Mouse (Mus musculus) forebrain, embryonic 11.5 days (tissue): ENCODE data around the gene Sdf2l1. TPM values are rescaled to one million over a fixed set of nuclear protein-coding genes. Genes with fewer than 3 reads are reported as not detected.

Experiments used
- ATAC-seq: fragments of 200-750 bp; cut with Nextera tagmentation; replicated peaks from 2 replicates; pipeline ENCODE4 v1.8.0; 2017; ENCODE audit warnings: moderate TSS enrichment; ENCODE audit not compliant: low FRiP score
- DNase-seq: peaks from one replicate; pipeline ENCODE4 v3.0.0-alpha.2; 2017; ENCODE audit warnings: low spot score
- H3K27ac ChIP-seq: fragments of 300-500 bp; sonication (generic); 2 replicates; pipeline ENCODE4 v1.5.1; 2014; ENCODE audit warnings: low read depth, low read length
- H3K27me3 ChIP-seq: fragments of 300-500 bp; sonication (generic); 2 replicates; pipeline ENCODE4 v1.6.1; 2014; ENCODE audit warnings: mild to moderate bottlenecking, low read length, mixed read lengths; ENCODE audit not compliant: control insufficient read depth, insufficient read depth
- H3K36me3 ChIP-seq: fragments of 300-500 bp; sonication (generic); 2 replicates; pipeline ENCODE4 v1.6.1; 2014; ENCODE audit warnings: mild to moderate bottlenecking, low read length, moderate library complexity, mixed read lengths; ENCODE audit not compliant: control insufficient read depth, insufficient read depth
- H3K4me1 ChIP-seq: fragments of 300-500 bp; sonication (generic); replicated peaks from 2 replicates; pipeline ENCODE4 v1.6.1; 2014; ENCODE audit warnings: low read length, mixed read lengths; ENCODE audit not compliant: control insufficient read depth, insufficient read depth
- H3K4me2 ChIP-seq: fragments of 300-500 bp; sonication (generic); 2 replicates; pipeline ENCODE4 v1.6.1; 2014; ENCODE audit warnings: low read depth, mild to moderate bottlenecking, low read length, moderate library complexity, mixed read lengths; ENCODE audit not compliant: severe bottlenecking
- H3K4me3 ChIP-seq: fragments of 300-500 bp; sonication (generic); 2 replicates; pipeline ENCODE4 v1.5.1; 2014; ENCODE audit warnings: low read depth, low read length
- H3K9ac ChIP-seq: fragments of 300-500 bp; sonication (generic); 2 replicates; pipeline ENCODE4 v1.6.1; 2014; ENCODE audit warnings: low read length
- H3K9me3 ChIP-seq: fragments of 300-500 bp; sonication (generic); 2 replicates; pipeline ENCODE4 v1.6.1; 2016; ENCODE audit warnings: low read length, mixed read lengths; ENCODE audit not compliant: control insufficient read depth
- WGBS: fragments of 180-500 bp; shearing (Covaris S2); extraction: QIAGEN DNeasy Blood & Tissue Kit; methylation state at CpG from one replicate; pipeline ENCODE4 v1.1.7; 2014; 5-methylcytosine and 5-hydroxymethylcytosine counted together
- polyA plus RNA-seq: library from polyadenylated mRNA; unstranded; fragments of >200 nt; fragmentation: Nextera tagmentation; extraction: Ambion mirVana; gene quantifications from 2 replicates; pipeline ENCODE4 v1.2.1, GENCODE M21; 2014

Sdf2l1 gene
- polyA plus RNA-seq, 1 experiment from 2014 or later = 68.4 TPM

GRCm38 (mm10) chr16:17132906-17133200 is 670 bp upstream of the Sdf2l1 start:
- ATAC-seq (no peak), DNase-seq (peak; percentile 64)

DNA sequence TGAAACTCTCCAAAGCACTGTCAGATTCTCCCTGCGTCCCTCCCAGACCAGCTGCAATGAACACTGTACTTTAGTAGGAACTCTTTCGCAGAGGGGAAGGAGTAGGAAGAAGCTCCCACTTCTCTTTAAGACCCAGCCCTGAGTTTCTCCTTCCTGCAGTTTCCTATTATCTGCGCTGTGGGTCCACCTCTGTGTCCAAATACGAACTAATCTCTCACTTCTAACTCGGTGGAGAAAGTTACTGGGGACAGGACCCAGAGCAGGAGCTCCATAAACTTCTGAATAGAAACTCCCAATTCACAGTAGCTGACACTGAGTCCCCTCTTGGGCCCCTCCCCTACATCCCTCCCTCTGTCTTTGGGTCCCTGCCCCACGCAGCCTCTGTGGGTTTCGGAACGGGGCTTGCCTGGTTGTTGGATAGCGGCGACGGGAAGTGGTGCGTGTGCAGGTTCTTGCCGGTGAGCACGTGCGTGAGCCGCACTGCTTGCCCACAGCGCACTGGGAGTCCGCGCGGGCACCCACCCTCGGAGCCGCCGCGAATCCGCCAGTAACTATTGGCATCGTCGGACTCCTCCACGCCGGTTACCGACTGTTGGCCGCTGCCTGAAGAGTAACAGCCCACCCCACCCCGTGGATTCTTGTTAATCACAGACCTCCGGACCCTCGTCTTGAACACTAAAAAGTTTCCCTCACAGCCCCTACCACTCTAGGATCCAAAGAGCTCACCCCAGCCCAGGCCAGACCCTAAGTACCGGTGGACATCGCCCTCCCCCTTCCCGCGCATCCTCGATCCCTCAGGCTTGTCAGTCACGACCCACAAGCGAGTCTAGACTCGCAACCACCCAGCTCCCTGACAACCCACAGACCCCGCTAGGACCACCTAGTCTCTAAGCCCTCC is 743 bp downstream of the Sdf2l1 start:
- peak overlapping the region; percentile 73 for H3K4me3 ChIP-seq
- H3K9me3 ChIP-seq = no peaks in the 10 kb centered on the region
- peak overlapping the region; percentile 81; the same call in 1 of the 2 replicates for H3K27ac ChIP-seq
- peak overlapping the region; percentile 97 for H3K4me2 ChIP-seq
- ATAC-seq (peak; percentile 4; the same call in 1 of the 2 replicates), DNase-seq (peak; percentile 68)
- H3K27me3 ChIP-seq = no peaks in the 10 kb centered on the region
- 4% methylated on average over 43 of the region's 43 CpGs for WGBS
- no peaks in the 10 kb centered on the region for H3K36me3 ChIP-seq
- H3K9ac ChIP-seq = peak overlapping the region; percentile 80
- peaks cover 4% of the 10 kb centered on the region for H3K4me1 ChIP-seq

More at GRCm38 (mm10) chr16:17132906-17133200, 670 bp upstream of the Sdf2l1 start:
- peak overlapping the region; percentile 73 for H3K4me3 ChIP-seq
- no peak overlapping the region; the same call in 1 of the 2 replicates for H3K27ac ChIP-seq
- H3K4me2 ChIP-seq = peak overlapping the region; percentile 97
- H3K4me1 ChIP-seq = peaks cover 4% of the 10 kb centered on the region
- H3K27me3 ChIP-seq = no peaks in the 10 kb centered on the region
- peak overlapping the region; percentile 80 for H3K9ac ChIP-seq
- WGBS = 44% methylated on average over 7 of the region's 7 CpGs
- no peaks in the 10 kb centered on the region for H3K36me3 ChIP-seq
- H3K9me3 ChIP-seq = no peaks in the 10 kb centered on the region

- H3K4me2 ChIP-seq = no peak overlapping the region
- WGBS = 95% methylated on average over 1 of the region's 1 CpGs
- H3K4me3 ChIP-seq = no peak overlapping the region
- no peaks in the 10 kb centered on the region for H3K27me3 ChIP-seq
- H3K27ac ChIP-seq = no peak overlapping the region
- H3K9ac ChIP-seq = no peak overlapping the region
- no peaks in the 10 kb centered on the region for H3K9me3 ChIP-seq
- DNase-seq (no peak), ATAC-seq (no peak)
- peaks cover 10% of the 10 kb centered on the region for H3K4me1 ChIP-seq
- no peaks in the 10 kb centered on the region; the same call in 1 of the 2 replicates for H3K36me3 ChIP-seq
Observed at GRCm38 (mm10) chr16:17127292-17127691, 4.9 kb downstream of the Sdf2l1 start.

DNA sequence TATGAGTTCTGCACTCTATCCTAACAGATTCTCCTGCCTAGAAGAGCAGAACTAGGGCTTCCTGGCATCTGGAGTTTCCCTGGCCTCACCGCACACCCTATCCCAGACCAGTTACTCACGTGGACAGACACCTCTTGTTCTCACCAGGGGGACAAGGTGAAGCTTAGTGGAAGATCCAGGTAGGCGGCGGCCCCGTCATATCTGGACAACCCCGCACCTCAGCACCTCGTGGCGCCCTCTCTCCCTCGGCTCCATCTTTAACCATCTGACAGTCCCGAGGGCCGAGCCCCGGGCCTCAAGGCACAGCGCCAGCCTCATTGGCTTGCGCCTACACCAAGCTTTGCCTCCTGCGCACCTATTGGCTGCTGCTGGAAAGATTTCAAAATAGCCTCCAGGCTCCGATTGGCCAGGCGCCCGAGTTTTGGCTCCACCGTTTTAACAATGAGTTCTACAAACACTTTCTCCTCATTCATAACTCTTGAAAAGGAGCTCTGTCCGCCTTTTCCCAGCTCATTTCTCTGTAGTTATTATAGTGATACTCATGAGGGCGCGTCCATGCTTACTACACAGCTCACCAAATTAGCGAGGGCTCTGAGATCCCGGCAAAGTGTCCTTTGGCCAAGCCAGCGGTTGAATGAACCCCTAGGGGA is 7.2 kb downstream of the Sdf2l1 start, which contains the start of gene 2610318N02Rik:
2610318N02Rik (minus strand) TSS at position 297 of the 650 bp plus-strand sequence.
- Histone ChIP-seq H3K9ac (peak within 1 kb of the TSS; percentile 88), H3K27ac (peak within 1 kb of the TSS; percentile 77), H3K9me3 (no peaks in the 10 kb centered on the region), H3K4me1 (peaks cover 13% of the 10 kb centered on the region; the same call in 1 of the 2 replicates), H3K36me3 (peaks cover 3% of the 10 kb centered on the region; the same call in 1 of the 2 replicates), H3K4me2 (peak within 1 kb of the TSS; percentile 84), H3K27me3 (no peaks in the 10 kb centered on the region), H3K4me3 (peak within 1 kb of the TSS; percentile 67)
- WGBS = under 1% methylated on average over 25 of the region's 25 CpGs
- ATAC-seq (peak; percentile 95), DNase-seq (peak; percentile 92)

- 1% methylated on average over 22 of the region's 22 CpGs for WGBS
- Histone ChIP-seq H3K27ac (peak overlapping the region; percentile 77), H3K4me2 (peak overlapping the region; percentile 84), H3K27me3 (no peaks in the 10 kb centered on the region), H3K9me3 (no peaks in the 10 kb centered on the region), H3K4me1 (peaks cover 13% of the 10 kb centered on the region; the same call in 1 of the 2 replicates), H3K36me3 (peaks cover 3% of the 10 kb centered on the region; the same call in 1 of the 2 replicates), H3K9ac (peak overlapping the region; percentile 88), H3K4me3 (peak overlapping the region; percentile 67)
- ATAC-seq (peak; percentile 60), DNase-seq (peak; percentile 85)
Observed at GRCm38 (mm10) chr16:17124119-17124870, 7.9 kb downstream of the Sdf2l1 start.

GRCm38 (mm10) chr16:17121569-17121968 is 10.6 kb downstream of the Sdf2l1 start:
- 41% methylated on average over 14 of the region's 14 CpGs for WGBS
- ATAC-seq (0 out of 2 replicates have a peak, but pooled peaks have one; percentile 19), DNase-seq (no peak)
- no peak overlapping the region for H3K27ac ChIP-seq
- peaks cover 13% of the 10 kb centered on the region; the same call in 1 of the 2 replicates for H3K4me1 ChIP-seq
- no peak overlapping the region; the same call in 1 of the 2 replicates for H3K9ac ChIP-seq
- peak overlapping the region; percentile 16; the same call in 1 of the 2 replicates for H3K4me2 ChIP-seq
- H3K9me3 ChIP-seq = no peaks in the 10 kb centered on the region
- H3K27me3 ChIP-seq = no peaks in the 10 kb centered on the region
- no peak overlapping the region for H3K4me3 ChIP-seq
- peaks cover 3% of the 10 kb centered on the region; the same call in 1 of the 2 replicates for H3K36me3 ChIP-seq

GRCm38 (mm10) chr16:17117309-17117799 is 14.8 kb downstream of the Sdf2l1 start:
- 95% methylated on average over 5 of the region's 5 CpGs for WGBS
- peaks cover 10% of the 10 kb centered on the region; the same call in 1 of the 2 replicates for H3K36me3 ChIP-seq
- H3K27me3 ChIP-seq = no peaks in the 10 kb centered on the region

More at GRCm38 (mm10) chr16:17117309-17117799, 14.8 kb downstream of the Sdf2l1 start:
- ATAC-seq (no peak), DNase-seq (no peak)
- Histone ChIP-seq H3K27ac (no peak overlapping the region), H3K4me2 (no peak overlapping the region), H3K9ac (no peak overlapping the region), H3K4me1 (peaks cover 8% of the 10 kb centered on the region; the same call in 1 of the 2 replicates), H3K9me3 (no peaks in the 10 kb centered on the region), H3K4me3 (no peak overlapping the region)
